Mouse (Mus musculus) mouse trophoblast stem cell (cell line): ENCODE measurements around the gene Lemd1.

ENCODE experiments used
- in situ Hi-C, 2 experiments: fragments of 300-500 bp; cut with MseI, MboI; formaldehyde crosslinking; loops; 2 replicates in 1 of 2; 3 replicates in 1 of 2; pipeline ENCODE4 v1.15.1; 2025

Lemd1 gene

DNA sequence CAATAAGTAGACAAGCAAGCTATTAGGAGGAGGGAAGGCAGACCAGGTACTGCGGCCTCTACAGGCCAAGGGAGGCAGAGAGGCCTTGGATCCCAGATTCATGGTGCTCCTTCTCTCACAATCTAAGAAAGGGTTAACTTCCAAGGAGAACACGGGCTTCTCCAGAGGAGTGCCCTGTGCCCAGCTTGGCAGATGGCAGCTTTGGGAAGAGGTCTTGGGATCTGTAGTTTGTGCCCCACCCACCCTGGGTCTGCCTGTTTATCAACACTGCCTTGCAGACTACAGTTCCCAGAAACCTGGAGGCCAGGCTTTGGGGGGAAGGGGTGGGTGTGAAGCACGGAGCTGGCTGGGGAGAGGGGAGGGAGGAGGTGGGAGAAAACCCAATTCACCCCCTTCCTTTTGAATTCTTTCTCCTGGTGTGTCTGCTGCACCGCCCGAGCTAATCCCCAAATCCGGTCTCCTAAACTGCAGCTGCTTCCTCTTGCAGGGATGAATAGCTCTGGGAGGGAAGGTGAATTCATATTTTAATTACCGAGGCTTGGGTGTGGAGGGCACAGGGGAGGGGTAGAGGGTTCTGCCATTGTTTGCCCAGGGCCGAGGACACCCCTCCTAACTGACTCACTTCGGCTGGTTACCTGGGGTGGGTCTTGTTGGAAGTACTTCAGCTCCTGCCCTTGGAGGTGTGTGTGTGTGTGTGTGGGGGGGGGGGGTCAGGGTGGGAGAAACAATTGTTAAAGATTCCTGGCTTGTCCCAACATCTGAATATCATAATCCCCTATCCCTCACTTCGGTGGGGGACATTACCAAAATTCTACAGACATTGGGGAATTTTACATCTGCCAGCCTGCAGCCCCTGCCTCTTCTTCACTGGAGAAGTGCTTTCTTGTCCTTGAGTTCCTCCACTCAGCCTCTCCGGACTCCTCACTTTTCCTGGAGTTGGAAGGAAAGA, 9.6 kb downstream of the Lemd1 start:
- in situ Hi-C loops: no loop called here

DNA sequence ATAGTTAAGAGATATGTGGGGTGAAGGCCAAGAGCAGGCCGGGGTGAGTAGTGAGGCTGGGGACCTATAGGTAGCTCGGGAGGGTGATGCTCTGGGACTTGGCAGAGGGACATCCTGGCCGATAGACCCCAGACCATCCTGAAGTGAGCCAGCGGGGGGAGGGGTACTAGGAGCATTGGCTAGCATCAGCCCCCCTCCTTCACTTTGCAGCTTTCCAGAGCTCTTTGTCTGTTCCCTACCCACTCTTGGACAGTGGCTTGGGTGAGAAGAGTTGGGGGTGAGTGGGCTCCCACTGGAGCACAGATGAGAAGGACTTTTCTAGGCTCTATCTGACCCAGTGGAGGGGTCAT, 10.3 kb downstream of the Lemd1 start:
- in situ Hi-C loops: no loop called here

DNA sequence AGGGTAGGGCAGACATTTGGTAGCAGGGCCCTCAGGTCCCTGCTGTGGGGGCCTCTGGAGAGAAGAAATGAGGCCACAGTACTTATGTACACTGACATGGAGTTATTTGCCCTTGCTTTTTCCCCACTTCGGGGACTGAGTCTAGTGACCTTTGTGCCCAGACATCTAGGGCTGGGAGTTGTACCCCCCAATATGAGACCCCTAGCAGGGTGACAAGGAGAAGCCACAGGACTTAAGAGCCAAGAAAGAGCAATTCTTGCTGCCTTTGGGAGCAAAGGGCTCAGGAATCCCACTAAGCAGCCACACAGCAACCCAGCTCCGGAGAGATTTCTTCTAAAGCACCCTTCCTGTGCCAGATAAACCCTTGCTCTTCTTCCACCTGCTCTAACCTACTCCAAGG, 10.7 kb downstream of the Lemd1 start:
- in situ Hi-C loops: no loop called here

DNA sequence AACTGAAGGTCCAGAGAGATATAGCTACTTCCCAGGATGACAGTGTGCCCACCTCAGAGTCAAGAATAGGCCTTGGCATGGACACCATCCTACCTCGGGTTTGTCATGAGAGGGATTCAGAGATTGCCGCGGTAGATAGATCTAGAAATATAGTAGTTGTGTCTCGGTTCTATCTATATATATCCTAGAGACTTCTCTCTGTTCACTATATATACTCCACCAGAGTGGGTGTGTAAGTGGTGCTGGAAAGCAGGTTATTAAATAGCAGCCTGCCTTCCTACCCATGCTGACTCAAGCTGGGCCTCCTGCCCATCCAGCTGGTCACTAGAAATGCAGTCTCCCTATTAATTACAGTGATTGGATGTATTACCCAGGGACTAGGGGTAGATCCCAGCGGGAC, 11.5 kb downstream of the Lemd1 start:
- in situ Hi-C loops: no loop called here

DNA sequence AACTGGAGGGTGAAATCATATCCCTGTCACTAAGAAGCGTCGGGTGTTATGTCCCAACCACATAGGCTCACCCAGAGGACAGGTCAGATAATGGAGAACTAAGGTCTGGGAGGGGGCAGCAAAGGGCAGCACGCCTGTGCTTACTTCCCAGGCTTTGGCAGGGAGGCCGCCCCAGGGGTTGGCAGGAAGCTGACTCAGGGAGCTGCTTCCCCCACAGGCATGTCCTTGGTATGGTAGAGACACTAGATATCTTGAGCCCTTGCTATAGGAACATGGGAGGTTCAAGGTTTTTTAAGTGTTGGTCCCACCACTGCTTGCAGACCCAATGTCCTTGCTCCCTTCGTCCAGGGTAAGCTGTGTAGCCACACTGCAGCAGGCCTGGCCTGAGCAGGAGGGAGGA, 14.7 kb downstream of the Lemd1 start:
- in situ Hi-C loops: loop anchor here in 1 of 2 experiments (5.0 kb wide), 1 partner anchor 39 kb away; no protein-coding TSS in a partner anchor

DNA sequence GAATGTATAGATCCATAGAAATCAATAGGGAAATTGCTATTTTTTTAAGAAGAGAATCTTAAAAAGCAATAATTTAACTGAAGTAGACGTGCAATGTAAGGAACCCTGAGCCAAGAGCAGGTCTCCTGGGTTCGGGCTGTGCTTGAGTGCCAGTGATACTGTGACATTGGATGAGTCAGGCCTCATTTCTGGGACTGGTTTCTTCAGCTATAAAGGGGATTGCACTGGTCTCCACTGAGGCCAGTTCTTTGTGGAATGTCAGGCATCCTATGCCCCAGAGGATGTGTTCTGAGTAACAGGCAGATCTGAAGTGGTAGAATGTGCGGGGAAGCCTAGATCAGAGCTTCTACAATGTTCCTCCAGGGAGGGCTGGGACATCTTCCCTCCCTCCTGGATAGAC, 15.6 kb downstream of the Lemd1 start:
- in situ Hi-C loops: loop anchor here in 1 of 2 experiments (5.0 kb wide), 1 partner anchor 40 kb away; no protein-coding TSS in a partner anchor

DNA sequence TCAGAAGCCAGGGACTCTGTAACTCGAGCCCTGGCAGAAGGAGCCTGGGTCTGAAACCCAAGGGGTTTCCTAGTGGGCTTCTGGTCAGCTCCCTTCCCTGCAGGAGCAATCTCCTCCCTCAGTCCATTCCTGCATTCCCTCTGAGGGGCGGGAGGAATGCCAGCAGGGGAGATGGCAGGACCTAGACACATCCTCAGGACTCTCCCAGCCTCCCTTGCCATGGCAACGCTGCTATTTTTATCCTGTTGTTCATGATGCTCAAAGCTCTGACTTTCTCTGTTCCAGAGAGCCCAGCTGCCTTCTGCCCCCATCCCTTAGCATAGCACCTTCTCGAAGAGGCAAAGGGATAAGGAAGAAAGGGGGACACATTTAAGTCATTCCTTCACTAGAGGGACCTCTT, 16.9 kb downstream of the Lemd1 start:
- in situ Hi-C loops: loop anchor here in 1 of 2 experiments (5.0 kb wide), 1 partner anchor 41 kb away; no protein-coding TSS in a partner anchor

DNA sequence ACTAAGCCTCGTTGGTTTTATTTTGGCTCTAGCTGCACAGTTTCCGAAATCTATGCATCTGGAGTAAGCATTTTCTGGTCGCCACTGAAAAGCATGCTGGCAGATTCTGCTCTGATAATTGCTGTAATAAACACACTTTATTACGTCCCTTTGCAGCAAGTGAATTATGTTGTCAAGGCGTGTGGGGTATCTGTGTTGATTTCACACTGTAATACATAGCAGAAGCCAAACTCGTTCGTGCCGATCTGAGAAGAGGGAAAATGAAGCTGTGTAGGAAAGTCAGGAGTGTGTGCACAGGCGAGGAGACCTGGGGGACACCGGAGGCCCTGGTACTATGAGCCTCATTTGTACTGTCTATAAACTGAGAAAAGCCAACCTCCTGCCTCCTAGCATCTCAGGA, 18.2 kb downstream of the Lemd1 start:
- in situ Hi-C loops: loop anchor here in 1 of 2 experiments (5.0 kb wide), 1 partner anchor 42 kb away; no protein-coding TSS in a partner anchor

DNA sequence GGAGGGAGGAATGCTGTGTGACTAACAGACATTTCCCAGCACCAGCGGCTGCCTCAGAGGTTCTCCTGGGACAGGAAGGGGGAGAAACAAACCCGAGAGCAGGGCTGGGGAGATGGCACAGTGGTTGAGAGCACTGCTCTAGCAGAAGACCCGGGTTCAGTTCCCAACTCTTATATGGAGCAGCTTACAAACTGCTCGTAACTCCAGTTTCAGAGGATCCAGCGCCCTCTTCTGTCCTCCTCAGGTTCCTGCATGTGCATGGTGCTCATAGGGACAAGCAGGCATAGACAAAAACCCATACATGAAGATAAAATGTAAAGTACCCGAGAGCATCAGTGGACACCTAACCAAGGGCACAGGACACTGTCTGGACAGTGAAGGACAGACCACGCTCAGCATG, 19.7 kb downstream of the Lemd1 start:
- in situ Hi-C loops: loop anchor here in 1 of 2 experiments (5.0 kb wide), 1 partner anchor 44 kb away; no protein-coding TSS in a partner anchor

DNA sequence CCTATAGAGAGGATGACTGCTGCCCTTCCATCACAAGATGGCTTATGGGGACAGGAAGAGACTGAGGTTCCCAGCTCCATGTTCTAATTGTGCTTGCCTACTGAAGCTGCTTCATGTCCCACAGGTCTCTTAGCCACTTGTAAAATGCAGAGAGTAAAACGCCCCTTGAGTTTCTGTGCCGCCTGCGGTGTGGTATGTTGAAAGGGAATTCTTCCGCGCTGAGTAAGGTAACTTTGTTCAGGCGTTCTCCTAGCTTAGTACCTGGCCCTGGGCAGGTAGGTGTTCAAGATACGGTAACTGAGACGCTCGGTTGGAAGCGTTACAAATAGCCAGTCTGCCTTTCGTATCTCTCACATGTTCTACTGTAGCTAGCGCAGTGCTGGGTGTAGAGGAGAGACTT, 20.4 kb downstream of the Lemd1 start:
- in situ Hi-C loops: loop anchor here in 1 of 2 experiments (5.0 kb wide), 1 partner anchor 44 kb away; no protein-coding TSS in a partner anchor

DNA sequence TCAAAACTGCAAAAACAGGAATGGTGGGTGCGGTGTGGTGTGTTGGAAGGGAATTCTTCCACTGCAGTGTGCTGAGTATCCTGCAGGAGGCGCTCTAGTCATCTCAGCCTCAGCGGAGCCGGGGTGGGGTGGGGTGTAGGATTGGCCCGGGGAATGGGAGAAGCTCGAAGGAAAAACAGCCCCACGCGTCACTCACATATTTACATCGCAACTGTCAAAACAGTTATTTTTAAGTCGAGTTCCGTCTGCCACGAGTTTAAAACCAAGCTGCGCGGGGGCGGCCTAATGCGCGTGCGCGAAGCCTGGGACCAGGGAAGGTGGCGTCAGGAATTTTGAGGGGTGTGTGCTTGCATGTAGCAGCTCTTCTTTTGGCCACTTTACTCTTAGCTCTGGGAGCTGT, 21.0 kb downstream of the Lemd1 start:
- in situ Hi-C loops: loop anchor here in 1 of 2 experiments (5.0 kb wide), 1 partner anchor 45 kb away; no protein-coding TSS in a partner anchor

DNA sequence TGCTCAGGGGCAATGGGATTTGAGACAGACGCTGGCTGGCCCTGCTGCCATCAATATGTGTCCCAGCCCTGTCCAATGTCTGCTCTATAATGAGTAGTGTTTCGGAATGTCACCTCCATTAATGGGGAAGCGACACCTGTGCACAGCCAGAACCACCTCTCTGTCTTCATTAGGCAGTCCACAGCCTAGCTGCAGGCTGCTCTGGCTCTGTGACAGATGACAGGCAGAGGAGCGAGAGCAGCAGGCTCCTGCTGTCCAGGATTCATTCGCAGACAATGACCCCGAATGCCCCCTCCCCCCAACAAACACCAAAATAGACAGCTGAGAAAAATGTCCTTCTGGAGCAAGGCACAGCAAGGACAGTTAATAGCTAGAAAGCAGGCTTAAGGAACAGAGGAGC, 21.8 kb downstream of the Lemd1 start:
- in situ Hi-C loops: loop anchor here in 1 of 2 experiments (5.0 kb wide), 1 partner anchor 46 kb away; no protein-coding TSS in a partner anchor

DNA sequence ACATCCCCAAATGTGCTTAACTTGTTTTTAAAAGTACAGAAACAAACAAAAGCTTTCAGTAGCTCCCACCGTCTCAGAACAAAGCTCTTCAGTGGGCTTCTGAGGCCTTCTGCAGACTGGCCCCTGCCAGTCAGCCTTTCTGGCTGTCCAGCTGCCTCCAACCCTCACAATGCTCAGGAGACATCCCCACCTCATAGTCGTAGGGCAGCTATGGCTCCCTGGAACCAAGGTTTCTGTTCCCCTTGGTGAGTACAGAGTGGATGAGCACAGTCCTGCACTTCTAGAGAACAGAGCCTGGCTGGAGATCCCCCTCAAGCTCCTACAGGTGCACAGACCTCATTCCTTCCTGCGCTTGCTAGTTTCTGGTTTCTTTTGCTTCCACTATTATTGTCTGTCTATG, 25.0 kb downstream of the Lemd1 start:
- in situ Hi-C loops: no loop called here

DNA sequence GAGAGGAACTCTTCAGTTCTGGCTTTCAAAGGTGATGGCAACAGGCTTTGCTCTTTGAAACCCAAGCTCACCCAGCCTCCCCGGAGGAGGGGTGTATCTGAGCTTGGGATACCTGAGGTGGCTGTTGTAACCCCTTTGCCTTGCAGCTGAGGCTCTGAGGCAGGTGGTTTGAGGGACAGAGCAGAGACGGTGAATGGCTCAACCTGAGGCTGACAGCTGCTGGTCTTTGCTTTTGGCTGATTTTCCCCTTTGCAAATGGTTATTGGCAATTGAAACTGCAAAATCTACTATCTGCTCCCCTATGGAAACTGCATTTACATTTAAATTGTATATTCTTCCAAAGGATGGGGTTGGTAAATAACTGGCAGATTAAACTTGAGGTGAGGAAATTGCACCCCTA, 30.4 kb downstream of the Lemd1 start:
- in situ Hi-C loops: no loop called here

DNA sequence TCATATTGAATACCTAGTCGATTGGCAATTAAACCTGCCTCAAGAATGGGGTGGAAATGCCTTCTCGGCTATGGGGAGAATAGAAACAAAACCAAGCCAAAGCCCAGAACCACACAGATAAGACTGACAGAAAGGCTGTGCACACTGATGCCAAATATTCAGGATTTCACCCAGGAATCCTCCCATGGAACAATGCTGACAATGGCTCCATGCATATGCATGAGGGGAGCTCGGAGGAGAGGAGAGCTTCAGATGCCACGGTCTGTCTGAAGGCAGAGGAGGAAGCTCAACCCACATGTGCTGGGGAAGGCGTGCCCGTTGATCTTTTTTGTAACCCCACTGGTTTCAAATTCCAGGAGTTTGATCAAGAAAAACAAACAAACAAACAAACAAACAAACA, 30.9 kb downstream of the Lemd1 start:
- in situ Hi-C loops: no loop called here

DNA sequence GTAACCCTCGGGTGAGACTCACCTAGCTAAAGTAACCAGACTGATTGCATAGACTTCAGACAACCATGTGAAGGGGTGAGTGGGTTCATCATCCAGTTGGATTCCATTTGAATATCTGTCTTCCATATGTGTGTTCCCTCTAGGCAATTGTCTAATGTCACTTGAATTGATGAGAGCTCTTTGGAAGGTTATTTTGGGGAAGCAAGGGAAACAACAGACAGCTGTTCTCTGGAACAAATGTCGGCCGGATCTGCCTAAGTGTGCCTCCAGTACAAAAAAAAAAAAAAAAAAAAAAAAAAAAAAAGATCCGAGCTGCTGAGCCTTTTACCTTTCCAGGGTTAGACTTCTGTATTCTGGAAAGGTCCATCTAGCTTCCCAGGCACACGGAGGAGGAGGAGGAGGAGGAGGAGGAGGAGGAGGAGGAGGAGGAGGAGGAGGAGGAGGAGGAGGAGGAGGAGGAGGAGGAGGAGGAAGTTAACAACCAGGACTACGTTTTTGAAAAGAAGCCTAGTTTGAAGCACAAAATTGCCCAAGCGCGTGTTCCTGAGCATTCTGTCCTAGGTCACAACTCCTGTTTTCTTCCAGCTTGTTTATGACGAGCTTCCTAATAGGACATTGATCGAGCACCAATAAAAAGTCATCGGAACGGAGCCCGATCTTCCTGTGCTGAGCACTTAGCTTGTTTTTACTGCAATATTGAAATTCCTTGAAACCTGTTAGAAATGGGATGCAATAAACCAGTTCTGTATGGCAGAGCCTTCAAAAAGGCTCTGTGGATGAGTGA, 35.3 kb downstream of the Lemd1 start:
- in situ Hi-C loops: no loop called here

DNA sequence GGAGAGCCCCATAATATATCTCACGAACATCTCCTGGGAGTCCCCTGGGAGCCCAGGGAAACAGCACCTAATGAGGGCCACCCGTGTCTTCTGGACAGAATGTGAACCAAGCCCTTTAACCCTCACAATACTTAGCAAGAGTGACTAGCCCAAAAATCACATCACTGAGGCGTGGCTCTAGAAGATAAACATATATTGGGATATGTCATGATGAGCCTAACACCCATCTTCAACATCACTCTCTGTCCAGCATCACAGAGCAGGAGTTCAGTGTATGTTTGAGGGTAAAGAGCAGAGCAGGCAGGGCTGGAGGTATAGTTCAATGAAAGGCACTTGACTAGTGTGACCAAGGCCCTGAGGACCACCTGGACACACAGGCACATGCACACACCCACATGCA, 38.4 kb downstream of the Lemd1 start, which contains the start of gene Gm10188:
Gene Gm10188, minus strand, starts transcription at position 101 of the 400 bp plus-strand sequence.
- in situ Hi-C loops: no loop called here

DNA sequence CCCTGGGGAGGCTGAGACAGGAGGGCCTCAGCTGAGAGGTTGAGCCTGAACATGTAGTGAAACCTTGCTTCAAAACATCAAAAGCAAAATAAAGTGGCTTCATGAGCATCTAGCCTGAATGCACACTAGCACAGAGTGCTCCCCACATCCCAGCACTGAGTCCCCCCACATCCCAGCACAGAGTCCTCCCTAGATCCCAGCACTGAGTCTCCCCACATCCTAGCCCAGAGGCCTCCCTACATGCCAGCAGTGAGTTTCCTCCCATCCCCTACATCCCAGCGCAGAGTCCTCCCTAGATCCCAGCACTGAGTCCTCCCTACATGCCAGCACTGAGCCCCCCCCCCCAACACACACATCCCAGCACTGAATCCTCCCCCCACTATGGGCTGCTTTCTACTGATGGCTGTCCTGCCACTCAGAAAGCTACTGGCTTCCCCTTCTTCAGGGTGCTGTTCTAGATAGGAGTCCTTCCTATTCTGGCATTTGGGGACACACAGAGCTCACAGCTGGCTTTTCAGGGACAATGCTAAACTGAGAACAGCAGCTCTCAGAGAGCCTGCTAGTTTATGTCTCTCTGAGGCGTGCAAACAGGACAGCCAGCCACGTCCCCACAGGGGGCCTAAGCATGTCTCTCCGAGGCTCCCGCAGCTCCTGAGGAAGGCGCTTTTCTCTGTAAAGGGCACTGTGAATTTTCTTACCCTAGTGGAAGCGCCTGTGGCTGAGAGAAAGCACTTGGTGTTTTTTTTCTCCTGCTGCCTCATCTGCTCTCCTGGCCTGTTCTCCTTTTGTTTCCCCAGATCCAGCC, 40.4 kb downstream of the Lemd1 start:
- in situ Hi-C loops: no loop called here

DNA sequence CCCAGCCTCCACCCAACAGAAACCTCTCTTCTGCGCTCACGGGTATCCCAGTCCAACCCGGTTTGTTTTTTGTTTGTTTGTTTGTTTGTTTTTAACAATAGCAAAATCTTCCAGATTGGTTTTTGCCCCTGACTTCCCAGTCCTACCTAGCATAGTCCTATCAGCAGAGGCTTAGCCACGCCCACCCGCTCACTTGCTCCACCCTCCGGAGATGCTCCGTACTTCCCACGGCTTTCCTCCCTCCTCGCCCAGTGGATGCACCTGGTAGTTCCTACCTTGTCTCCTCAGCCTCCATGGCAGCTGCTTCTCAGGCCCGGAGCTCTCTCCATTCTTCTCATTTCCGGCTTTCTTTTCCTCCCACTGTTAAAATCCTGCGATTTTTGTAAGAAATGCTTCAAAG, 42.3 kb downstream of the Lemd1 start:
- in situ Hi-C loops: no loop called here

DNA sequence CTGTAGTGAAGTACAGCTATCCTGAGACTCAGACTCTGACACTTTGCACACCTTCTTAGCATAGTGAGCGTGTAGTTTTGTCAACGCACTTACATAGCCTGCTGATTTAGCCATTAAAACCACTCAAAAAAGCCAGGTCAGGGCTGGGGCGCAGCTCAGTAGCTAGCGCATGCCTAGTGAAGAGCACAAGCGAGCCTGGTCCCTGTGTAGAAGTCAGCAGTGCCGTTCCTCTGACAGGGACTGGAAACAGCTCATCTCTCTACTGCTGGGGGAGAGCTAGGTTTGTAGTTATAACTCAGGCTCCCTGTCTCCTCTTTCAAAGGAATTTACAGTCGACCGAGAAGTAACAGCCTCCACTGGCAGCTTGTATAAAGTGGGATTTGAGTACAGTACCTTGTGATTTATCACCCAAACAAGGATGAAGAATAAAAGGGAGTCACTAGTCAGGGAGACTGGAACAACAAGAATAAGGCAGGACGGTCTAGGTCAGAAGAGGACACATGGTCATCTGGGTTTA, 43.6 kb downstream of the Lemd1 start:
- in situ Hi-C loops: no loop called here

DNA sequence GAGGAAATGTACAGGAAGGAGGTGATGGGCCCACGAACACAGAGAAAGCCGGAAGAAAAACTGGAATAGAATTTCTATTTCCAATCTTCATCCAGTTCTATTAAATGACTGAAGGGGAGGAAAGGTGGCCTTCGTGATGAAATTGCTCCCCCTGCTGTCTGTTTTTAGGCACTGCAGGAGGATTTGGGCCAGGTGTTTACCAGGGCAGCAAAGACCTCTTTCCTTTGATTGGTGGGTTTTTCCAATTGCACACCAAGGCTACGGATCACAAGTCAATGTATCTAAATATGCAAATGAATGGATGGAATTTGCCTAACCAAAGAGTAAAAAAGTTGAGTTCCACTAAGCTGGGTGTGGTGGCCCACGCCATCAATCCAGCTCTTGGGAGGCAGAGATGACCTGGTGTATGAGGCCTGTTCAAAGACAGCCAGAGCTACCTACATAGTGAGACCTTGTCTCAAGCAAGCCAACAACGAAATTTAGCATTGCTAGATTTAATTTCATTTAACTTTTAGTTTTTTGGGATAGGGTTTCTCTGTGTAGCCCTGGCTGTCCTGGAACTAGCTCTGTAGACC, 46.4 kb downstream of the Lemd1 start:
- in situ Hi-C loops: no loop called here
